Mouse (Mus musculus): ENCODE data around the gene Gm10518.

The Gm10518 gene

DNA sequence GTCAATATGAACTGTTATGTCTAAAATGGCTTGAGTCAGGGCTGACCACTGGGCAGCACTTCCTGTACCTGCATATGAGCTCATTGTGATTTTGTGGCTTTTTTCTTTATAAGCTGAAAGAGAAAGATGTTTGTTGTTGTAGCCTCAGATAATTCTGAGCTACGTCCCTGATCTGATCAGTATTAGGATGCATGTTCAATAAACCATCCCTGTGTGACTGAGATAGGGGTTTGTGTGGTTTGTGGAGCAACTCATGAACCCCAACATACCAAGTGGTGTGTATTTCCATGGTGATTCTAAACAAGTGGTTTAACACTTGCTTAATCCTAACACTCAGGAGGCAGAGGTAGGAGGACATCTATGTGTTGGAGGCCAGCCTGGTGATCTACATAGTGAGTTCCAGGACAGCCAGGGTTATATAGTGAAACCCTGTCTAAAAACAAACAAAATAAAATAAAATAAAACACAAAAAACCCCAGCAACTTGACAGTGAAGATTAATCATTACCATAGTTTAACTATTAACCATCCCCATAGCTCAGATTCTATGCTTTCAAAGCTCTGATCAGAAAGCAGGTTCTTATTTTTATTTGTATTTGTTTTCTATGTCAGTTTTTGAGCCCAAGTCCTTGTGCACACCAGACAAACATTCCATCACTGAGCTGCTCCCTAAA lies 32.7 kb downstream of the Gm10518 start:
- DNase-seq = no peak

DNA sequence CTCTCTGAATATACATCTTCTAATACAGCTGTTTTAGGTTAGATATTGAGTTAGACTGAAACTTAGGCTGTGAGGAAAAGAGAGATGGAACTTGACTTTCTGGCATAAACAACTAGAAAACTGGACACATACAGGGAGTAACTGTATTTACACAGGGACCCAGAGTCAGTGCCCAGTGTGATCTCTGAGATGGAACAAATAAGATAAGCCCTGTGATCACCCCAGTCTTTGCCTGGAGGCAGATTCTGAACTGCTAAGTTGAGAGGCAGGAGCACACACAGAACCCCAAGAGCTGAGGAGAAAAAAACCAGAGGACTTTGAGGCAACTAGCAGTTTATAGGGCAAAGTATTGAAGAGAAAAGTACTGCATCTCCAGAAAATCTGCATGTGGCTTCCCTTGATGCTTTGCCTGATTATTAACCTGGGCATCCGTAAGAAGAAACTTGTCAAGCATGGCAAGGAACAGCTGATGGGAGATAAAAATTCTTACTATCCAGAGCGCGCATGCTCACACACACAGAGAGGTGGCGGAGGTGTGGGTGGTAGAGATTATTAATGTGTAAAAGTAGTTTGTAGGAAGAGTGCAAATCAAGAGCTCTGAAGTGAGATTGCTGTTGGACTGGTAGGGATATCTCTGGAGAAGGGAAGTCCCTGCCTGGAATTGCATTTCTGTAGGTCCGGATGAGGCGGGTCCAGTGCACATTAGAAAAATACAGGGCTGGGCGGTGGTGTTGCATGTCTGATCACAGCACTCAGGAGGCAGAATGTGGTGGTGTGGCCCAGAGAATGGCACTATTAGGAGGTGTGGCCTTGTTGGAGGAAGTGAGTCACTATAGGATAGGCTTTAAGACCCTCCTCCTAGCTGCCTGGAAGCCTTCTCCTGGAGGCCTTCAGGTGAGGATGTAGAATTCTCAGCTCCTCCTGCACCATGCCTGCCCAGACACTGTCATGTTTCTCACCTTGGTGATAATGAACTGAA lies 33.5 kb downstream of the Gm10518 start:
- no peak for DNase-seq

DNA sequence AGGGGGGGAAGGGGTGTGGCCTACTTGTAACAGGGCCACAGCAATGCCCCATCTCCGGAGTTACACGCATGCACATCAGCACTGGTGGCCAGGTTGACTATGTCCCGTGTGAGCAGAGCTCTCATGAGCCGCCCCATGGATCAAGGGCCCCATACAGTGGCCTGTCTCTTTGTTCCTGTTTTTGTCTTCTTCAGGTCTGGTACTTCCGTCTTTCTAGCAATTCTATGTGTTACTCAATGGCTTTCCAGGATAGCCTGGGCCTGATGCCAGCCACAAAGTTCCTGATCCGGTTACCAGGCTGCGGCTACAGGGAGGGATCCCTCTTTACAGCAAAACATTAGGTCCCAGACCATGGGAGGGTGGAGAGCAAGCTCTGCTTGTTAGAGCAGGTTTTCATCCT lies 39.4 kb downstream of the Gm10518 start:
- DNase-seq = peak; percentile 63

DNA sequence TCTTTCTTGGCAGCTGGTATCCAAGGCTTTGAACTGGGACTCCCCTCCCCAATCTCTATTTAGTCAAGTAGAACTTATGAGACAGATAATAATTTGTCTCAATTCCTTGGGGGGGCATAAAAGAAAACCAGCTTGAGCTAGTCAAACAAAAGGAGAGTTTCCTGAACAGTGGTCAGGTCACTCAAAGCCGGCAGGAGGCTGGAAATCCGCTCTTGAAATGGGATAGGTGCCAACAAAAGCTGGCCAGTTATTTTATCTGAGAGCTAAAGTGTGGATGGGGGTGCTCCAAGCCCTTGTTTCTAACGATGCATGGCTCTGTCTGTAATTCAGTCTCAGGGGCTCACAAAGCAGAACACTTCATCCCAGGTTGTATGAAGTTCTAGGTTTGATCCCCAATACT lies 40.8 kb downstream of the Gm10518 start:
- DNase-seq = no peak

DNA sequence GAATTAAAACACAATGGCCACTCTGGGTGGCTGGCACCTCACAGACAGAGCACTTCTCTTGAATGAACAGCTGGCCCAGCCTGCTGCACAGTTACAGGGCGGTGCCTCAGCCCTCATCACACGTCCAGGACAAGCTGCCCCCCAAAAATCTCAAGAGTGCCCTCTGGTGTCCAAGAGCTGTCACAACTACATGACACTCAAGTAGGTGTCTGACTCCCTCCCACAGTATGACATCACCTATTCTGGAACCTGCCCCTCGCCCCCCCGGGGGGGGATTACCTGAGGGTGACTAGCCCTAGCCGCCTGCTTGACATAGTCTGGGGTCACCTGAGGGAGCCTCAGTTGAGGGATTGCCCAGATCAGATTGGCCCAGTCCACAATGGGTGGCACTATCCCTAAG lies 41.7 kb downstream of the Gm10518 start:
- DNase-seq = peak; percentile 79

DNA sequence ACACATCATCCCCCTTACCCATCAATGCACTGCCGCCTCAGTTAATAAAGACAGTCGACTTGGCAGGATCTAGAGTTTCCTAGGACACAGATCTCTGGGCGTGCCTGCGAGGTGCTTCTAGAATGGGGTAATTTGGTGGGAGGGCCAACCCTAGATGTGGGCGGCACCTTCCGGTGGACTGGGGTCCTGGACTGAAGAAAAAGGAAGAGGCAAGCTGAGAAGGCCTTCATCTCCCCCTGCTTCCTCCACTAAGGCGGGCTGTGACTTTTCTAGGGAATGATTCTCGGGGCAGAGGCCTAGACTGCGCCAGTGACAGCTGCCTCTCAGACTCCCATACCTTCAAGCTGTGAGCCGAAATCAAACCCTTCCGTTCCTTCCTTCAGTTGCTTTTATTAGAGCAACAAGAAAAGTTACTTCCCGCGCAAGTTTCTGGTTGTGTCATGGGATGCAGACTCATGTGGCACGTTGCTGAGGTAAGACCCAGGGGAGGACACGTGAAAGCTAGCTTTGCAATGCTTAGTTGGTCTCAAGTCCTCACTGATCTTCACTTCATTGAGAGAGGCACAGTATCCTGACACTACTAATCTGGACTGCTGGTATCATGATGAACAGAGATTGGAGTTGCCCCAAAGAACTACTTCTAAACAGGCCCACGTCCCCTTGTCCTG lies 42.8 kb downstream of the Gm10518 start:
- no peak for DNase-seq

DNA sequence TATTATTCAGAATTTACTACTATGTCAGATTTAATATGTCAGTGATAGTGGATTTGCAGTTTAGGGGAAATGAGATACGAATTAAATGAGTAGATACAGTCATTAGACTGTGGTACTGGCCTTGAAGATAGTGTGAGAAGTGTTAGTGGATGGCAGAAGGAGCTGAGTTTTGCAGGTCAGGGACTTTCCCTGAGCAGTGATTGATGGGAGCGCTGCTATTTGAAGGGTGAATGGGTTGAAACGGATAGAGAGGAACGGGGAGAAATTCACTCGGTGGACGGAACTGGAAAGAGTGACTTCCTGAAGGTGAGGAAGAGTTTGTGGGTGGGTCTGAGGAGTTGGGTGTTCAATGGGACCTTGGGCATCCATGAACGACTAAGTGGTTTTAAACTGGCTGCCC lies 44.0 kb downstream of the Gm10518 start:
- no peak for DNase-seq

DNA sequence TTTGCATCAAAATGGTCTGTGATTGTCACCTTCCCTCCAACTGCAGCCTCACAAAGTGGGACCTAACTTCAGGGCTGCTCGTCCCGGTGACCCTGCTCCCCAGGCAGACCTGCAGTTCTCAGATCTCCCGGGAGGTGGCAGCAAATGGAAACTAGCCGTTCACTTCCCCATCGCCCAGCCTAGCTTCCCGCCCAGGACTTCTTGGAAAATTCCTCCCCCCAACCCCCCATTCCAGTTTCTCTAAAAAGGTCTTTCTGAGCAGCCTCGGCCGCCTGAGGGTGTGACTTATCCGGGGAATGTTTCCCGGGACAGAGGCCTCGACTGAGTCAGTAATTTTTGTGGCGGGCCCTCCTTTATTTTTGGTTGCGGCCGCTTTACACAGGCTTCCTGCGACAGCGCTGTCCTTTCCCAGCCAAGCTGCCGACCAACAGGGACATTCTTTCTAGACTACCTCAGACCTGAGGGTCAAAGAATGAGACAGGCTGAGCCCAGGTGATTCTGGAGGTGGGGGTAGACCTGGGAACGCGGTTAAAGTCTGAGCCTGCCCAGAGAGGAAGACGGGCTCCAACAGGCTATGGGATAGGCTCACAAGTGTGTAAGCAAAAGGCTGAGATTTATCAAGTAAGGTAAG lies 44.7 kb downstream of the Gm10518 start:
- DNase-seq = peak; percentile 95

DNA sequence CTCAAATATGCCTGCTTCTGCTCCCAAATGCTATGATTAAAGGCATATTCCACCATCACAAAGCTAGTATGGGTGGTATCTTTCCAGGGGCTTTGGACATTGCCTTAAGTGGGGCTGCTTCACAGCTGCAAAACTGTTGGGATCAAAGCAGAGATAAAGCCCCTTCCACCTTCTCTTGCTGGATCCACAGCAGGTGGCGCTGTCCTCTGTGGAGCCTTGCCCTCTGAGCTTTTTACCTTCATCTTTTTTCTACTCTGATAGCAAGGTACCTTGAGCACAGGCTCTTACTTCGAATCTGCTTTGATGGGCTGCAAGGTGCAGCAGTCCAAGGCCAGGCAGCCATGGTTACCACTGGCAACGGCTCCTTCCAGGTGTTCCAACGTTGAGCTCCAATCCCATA lies 50.2 kb downstream of the Gm10518 start:
- DNase-seq = peak; percentile 50

All from lung, postnatal 14 days (tissue).